Mouse (Mus musculus) MEL (cell line): ENCODE data around the gene Borcs7. TPM values are rescaled to one million over a fixed set of nuclear protein-coding genes. Genes with fewer than 3 reads are reported as not detected.

Experiments used
- DNase-seq: peaks from one replicate; pipeline ENCODE4 v3.0.0; 2011; ENCODE audit warnings: low read depth, low spot score
- H3K27ac ChIP-seq: 2 replicates; pipeline ENCODE4 v1.5.1; 2012; ENCODE audit warnings: low read depth, mild to moderate bottlenecking, control low read depth, low read length, moderate library complexity; ENCODE audit not compliant: control insufficient read depth
- H3K27me3 ChIP-seq, 2 experiments: fragments of 150-350 bp in 1 of 2; sonication (generic) in 1 of 2; 2 replicates each; pipeline ENCODE4 v1.6.1; 2012; ENCODE audit warnings: low read length in 2 of 2, mild to moderate bottlenecking in 2 of 2, improper control_type of control experiment in 1 of 2, moderate library complexity in 1 of 2; ENCODE audit not compliant: insufficient read depth in 2 of 2, control insufficient read depth in 1 of 2
- H3K36me3 ChIP-seq, 2 experiments: 2 replicates each; pipeline ENCODE4 v1.6.1; 2012 to 2014; ENCODE audit warnings: low read length in 2 of 2, improper control_type of control experiment in 1 of 2, inconsistent platforms in 1 of 2, mild to moderate bottlenecking in 1 of 2; ENCODE audit not compliant: insufficient read depth in 2 of 2, control insufficient read depth in 1 of 2
- H3K4me1 ChIP-seq, 2 experiments: fragments of 150-350 bp in 1 of 2; sonication (generic) in 1 of 2; 2 replicates each; pipeline ENCODE4 v1.6.1; 2012; ENCODE audit warnings: low read length in 2 of 2, improper control_type of control experiment in 1 of 2, mild to moderate bottlenecking in 1 of 2; ENCODE audit not compliant: insufficient read depth in 2 of 2, control insufficient read depth in 1 of 2
- H3K4me3 ChIP-seq, 2 experiments: fragments of 150-350 bp in 1 of 2; sonication (generic) in 1 of 2; 2 replicates each; pipeline ENCODE4 v1.5.1; 2012; ENCODE audit warnings: low read depth in 2 of 2, low read length in 2 of 2, mild to moderate bottlenecking in 2 of 2, moderate library complexity in 2 of 2, control low read depth in 1 of 2, improper control_type of control experiment in 1 of 2; ENCODE audit not compliant: control insufficient read depth in 1 of 2, insufficient read depth in 1 of 2
- H3K79me2 ChIP-seq: 2 replicates; pipeline ENCODE4 v1.6.1; 2012; ENCODE audit warnings: mild to moderate bottlenecking, low read length, moderate library complexity; ENCODE audit not compliant: control insufficient read depth, poor library complexity, insufficient read depth
- H3K9ac ChIP-seq: 2 replicates; pipeline ENCODE4 v1.6.1; 2012; ENCODE audit warnings: low read depth, mild to moderate bottlenecking, control low read depth, low read length, moderate library complexity; ENCODE audit not compliant: control insufficient read depth, poor library complexity, severe bottlenecking
- H3K9me3 ChIP-seq: fragments of 150-350 bp; sonication (generic); replicated peaks from 2 replicates; pipeline ENCODE4 v1.6.1; 2012; ENCODE audit warnings: mild to moderate bottlenecking, low read length, improper control_type of control experiment, moderate library complexity; ENCODE audit not compliant: insufficient read depth
- CHD1 ChIP-seq: IDR thresholded peaks from 2 replicates; pipeline ENCODE4 v1.6.1; 2012; ENCODE audit warnings: low read depth, mild to moderate bottlenecking, inconsistent platforms, low read length, improper control_type of control experiment
- E2F4 ChIP-seq: IDR thresholded peaks from 2 replicates; pipeline ENCODE4 v1.6.1; 2011; ENCODE audit warnings: low read depth, low read length, improper control_type of control experiment, borderline replicate concordance
- ELF1 ChIP-seq: IDR thresholded peaks from 2 replicates; pipeline ENCODE4 v1.6.1; 2014; ENCODE audit warnings: low read depth, mild to moderate bottlenecking, inconsistent platforms, low read length, improper control_type of control experiment, moderate library complexity
- EP300 ChIP-seq, 2 experiments: IDR thresholded peaks; 2 replicates each; pipeline ENCODE4 v1.6.1; 2011; ENCODE audit warnings: improper control_type of control experiment in 2 of 2, low read length in 2 of 2, low read depth in 1 of 2, mild to moderate bottlenecking in 1 of 2
- ETS1 ChIP-seq: IDR thresholded peaks from 2 replicates; pipeline ENCODE4 v1.6.1; 2012; ENCODE audit warnings: low read depth, mild to moderate bottlenecking, inconsistent platforms, low read length, improper control_type of control experiment, moderate library complexity
- GATA1 ChIP-seq: IDR thresholded peaks from 2 replicates; pipeline ENCODE4 v1.6.1; 2011; ENCODE audit warnings: low read depth, low read length, improper control_type of control experiment
- HCFC1 ChIP-seq: IDR thresholded peaks from 2 replicates; pipeline ENCODE4 v1.6.1; 2012; ENCODE audit warnings: low read depth, mild to moderate bottlenecking, inconsistent platforms, low read length, improper control_type of control experiment, moderate library complexity
- KAT2A ChIP-seq: conservative IDR thresholded peaks from 2 replicates; pipeline ENCODE4 v1.6.1; 2012; ENCODE audit warnings: low read depth, low read length, improper control_type of control experiment, inconsistent platforms
- MAFK ChIP-seq: IDR thresholded peaks from 2 replicates; pipeline ENCODE4 v1.6.1; 2011; ENCODE audit warnings: low read depth, mild to moderate bottlenecking, low read length, improper control_type of control experiment, borderline replicate concordance
- MAX ChIP-seq: IDR thresholded peaks from 2 replicates; pipeline ENCODE4 v1.6.1; 2011; ENCODE audit warnings: low read length, improper control_type of control experiment
- MAZ ChIP-seq: IDR thresholded peaks from 2 replicates; pipeline ENCODE4 v1.6.1; 2012; ENCODE audit warnings: low read depth, mild to moderate bottlenecking, inconsistent platforms, low read length, improper control_type of control experiment
- MEF2A ChIP-seq: IDR thresholded peaks from 2 replicates; pipeline ENCODE4 v1.6.1; 2014; ENCODE audit warnings: low read depth, mild to moderate bottlenecking, inconsistent platforms, low read length, improper control_type of control experiment; ENCODE audit not compliant: poor library complexity, insufficient replicate concordance, severe bottlenecking; ENCODE audit errors: extremely low read depth
- MXI1 ChIP-seq: IDR thresholded peaks from 2 replicates; pipeline ENCODE4 v1.6.1; 2011; ENCODE audit warnings: mild to moderate bottlenecking, low read depth, low read length, improper control_type of control experiment
- MYB ChIP-seq: IDR thresholded peaks from 2 replicates; pipeline ENCODE4 v1.6.1; 2011; ENCODE audit warnings: mild to moderate bottlenecking, low read depth, low read length, improper control_type of control experiment
- MYC ChIP-seq: IDR thresholded peaks from 2 replicates; pipeline ENCODE4 v1.6.1; 2011; ENCODE audit warnings: low read depth, mild to moderate bottlenecking, low read length, improper control_type of control experiment, moderate library complexity
- NRF1 ChIP-seq: IDR thresholded peaks from 2 replicates; pipeline ENCODE4 v1.6.1; 2014; ENCODE audit warnings: low read depth, mild to moderate bottlenecking, inconsistent platforms, low read length, improper control_type of control experiment, moderate library complexity; ENCODE audit not compliant: poor library complexity, insufficient read depth, severe bottlenecking
- POLR2A ChIP-seq, 2 experiments: IDR thresholded peaks; 2 replicates each; pipeline ENCODE4 v1.6.1; 2011 to 2012; ENCODE audit warnings: low read length in 2 of 2, mild to moderate bottlenecking in 2 of 2, control low read depth in 1 of 2, improper control_type of control experiment in 1 of 2, low read depth in 1 of 2, moderate library complexity in 1 of 2; ENCODE audit not compliant: control insufficient read depth in 1 of 2, insufficient read depth in 1 of 2, poor library complexity in 1 of 2
- RAD21 ChIP-seq: IDR thresholded peaks from 2 replicates; pipeline ENCODE4 v1.6.1; 2011; ENCODE audit warnings: mild to moderate bottlenecking, low read depth, low read length, improper control_type of control experiment
- RCOR1 ChIP-seq: IDR thresholded peaks from 2 replicates; pipeline ENCODE4 v1.6.1; 2012; ENCODE audit warnings: low read depth, mild to moderate bottlenecking, inconsistent platforms, low read length, improper control_type of control experiment
- SMC3 ChIP-seq: IDR thresholded peaks from 2 replicates; pipeline ENCODE4 v1.6.1; 2011; ENCODE audit warnings: low read depth, low read length, improper control_type of control experiment
- TAL1 ChIP-seq: IDR thresholded peaks from 2 replicates; pipeline ENCODE4 v1.6.1; 2012; ENCODE audit warnings: mild to moderate bottlenecking, inconsistent platforms, low read length, moderate library complexity, mixed read lengths
- TCF12 ChIP-seq: IDR thresholded peaks from 2 replicates; pipeline ENCODE4 v1.6.1; 2014; ENCODE audit warnings: low read depth, mild to moderate bottlenecking, inconsistent platforms, low read length, improper control_type of control experiment, moderate library complexity
- USF1 ChIP-seq: IDR thresholded peaks from 2 replicates; pipeline ENCODE4 v1.6.1; 2014; ENCODE audit warnings: low read depth, mild to moderate bottlenecking, inconsistent platforms, low read length, improper control_type of control experiment, moderate library complexity
- USF2 ChIP-seq, 2 experiments: IDR thresholded peaks; 2 replicates each; pipeline ENCODE4 v1.6.1; 2011 to 2012; ENCODE audit warnings: improper control_type of control experiment in 2 of 2, low read length in 2 of 2, borderline replicate concordance in 1 of 2, inconsistent platforms in 1 of 2, low read depth in 1 of 2, mild to moderate bottlenecking in 1 of 2; ENCODE audit not compliant: insufficient read depth in 1 of 2
- ZKSCAN1 ChIP-seq: IDR thresholded peaks from 2 replicates; pipeline ENCODE4 v1.6.1; 2012; ENCODE audit warnings: low read depth, mild to moderate bottlenecking, inconsistent platforms, low read length, improper control_type of control experiment, moderate library complexity
- ZMIZ1 ChIP-seq: IDR thresholded peaks from 2 replicates; pipeline ENCODE4 v1.6.1; 2012; ENCODE audit warnings: low read depth, mild to moderate bottlenecking, inconsistent platforms, low read length, improper control_type of control experiment, moderate library complexity
- polyA plus RNA-seq, 2 experiments: library from polyadenylated mRNA; stranded (reverse) in 1 of 2; unstranded in 1 of 2; fragments of >175 nt in 1 of 2; fragments of >200 nt in 1 of 2; gene quantifications; 2 replicates each; pipeline versions ENCODE4 v1.2.1 to v1.2.4; 2012; ENCODE audit warnings: low replicate concordance in 2 of 2, low read depth in 1 of 2; ENCODE audit not compliant: insufficient read length in 2 of 2, insufficient read depth in 1 of 2, missing spikeins in 1 of 2
- total RNA-seq: library from RNA; depleted of rRNA; stranded (reverse); fragments of 300-350 nt; gene quantifications from 2 replicates; pipeline ENCODE4 v1.2.3, GENCODE M21; 2012

The Borcs7 gene
- total and polyA plus RNA-seq, 3 experiments: 4.1 to 11.1 TPM; not detected in 1

- H3K4me3 ChIP-seq: no peak overlapping the region
- TF ChIP-seq MYB: no peak
- TF ChIP-seq ZMIZ1: no peak
- TF ChIP-seq GATA1: no peak
- no peak for TF ChIP-seq MAFK
- no peak for TF ChIP-seq SMC3
- no peak for TF ChIP-seq POLR2A (IDR thresholded peaks at IDR 0.05; ENCODE audit: control insufficient read depth in 1 of 2, insufficient read depth in 1 of 2, low read depth in 1 of 2, low read length in 2 of 2, poor library complexity in 1 of 2)
- TF ChIP-seq KAT2A: no peak
- TF ChIP-seq ETS1: no peak
- TF ChIP-seq MYC: no peak
- TF ChIP-seq HCFC1: no peak
- no peak for TF ChIP-seq ZKSCAN1
- no peak for TF ChIP-seq ELF1
- no peak for TF ChIP-seq E2F4
- TF ChIP-seq MAZ: no peak
- H3K9me3 ChIP-seq: no peaks in the 10 kb centered on the region
- H3K79me2 ChIP-seq: peaks cover 5% of the 10 kb centered on the region
- no peaks in the 10 kb centered on the region for H3K27me3 ChIP-seq
- H3K27ac ChIP-seq: no peak overlapping the region
- peaks cover 9 to 42% of the 10 kb centered on the region in 2 experiments for H3K4me1 ChIP-seq
- peak; percentile 71 for DNase-seq
- H3K9ac ChIP-seq: no peak overlapping the region
- peaks cover 0 to 30% of the 10 kb centered on the region in 2 experiments; a peak in 2 of 4 replicates for H3K36me3 ChIP-seq
These were observed 3.4 kb downstream of the Borcs7 start for GRCm38 (mm10) chr19:46693146-46693545.

- no peaks in the 10 kb centered on the region for H3K9me3 ChIP-seq
- H3K4me3 ChIP-seq: no peak overlapping the region
- H3K4me1 ChIP-seq: peaks cover 6 to 40% of the 10 kb centered on the region in 2 experiments
- DNase-seq: no peak
- H3K9ac ChIP-seq: no peak overlapping the region
- H3K36me3 ChIP-seq: peaks cover 0 to 18% of the 10 kb centered on the region in 2 experiments; a peak in 2 of 4 replicates
- H3K27me3 ChIP-seq: no peaks in the 10 kb centered on the region
- H3K27ac ChIP-seq: no peak overlapping the region
- no peaks in the 10 kb centered on the region; the same call in 1 of the 2 replicates for H3K79me2 ChIP-seq
- TF ChIP-seq CHD1 (no peak), RCOR1 (no peak), KAT2A (no peak), TCF12 (no peak), SMC3 (no peak), MYB (no peak), ELF1 (no peak), USF1 (no peak), USF2 (IDR thresholded peaks at IDR 0.05; ENCODE audit: borderline replicate concordance in 1 of 2, insufficient read depth in 1 of 2, low read depth in 1 of 2, low read length in 2 of 2) (no peak), TAL1 (no peak), MXI1 (no peak), EP300 (IDR thresholded peaks at IDR 0.05; ENCODE audit: low read depth in 1 of 2, low read length in 2 of 2) (no peak), MAX (no peak), MAZ (no peak), MEF2A (no peak), RAD21 (no peak), NRF1 (no peak), POLR2A (IDR thresholded peaks at IDR 0.05; ENCODE audit: control insufficient read depth in 1 of 2, insufficient read depth in 1 of 2, low read depth in 1 of 2, low read length in 2 of 2, poor library complexity in 1 of 2) (no peak)
- TF ChIP-seq, all 39 proteins: peak for 0
These were observed 6.8 kb downstream of the Borcs7 start for GRCm38 (mm10) chr19:46696482-46696881.
